Mouse (Mus musculus) CH12.LX (cell line): ENCODE results near the gene Tshr.

Source experiments
- BHLHE40 ChIP-seq: IDR thresholded peaks from 2 replicates; pipeline ENCODE4 v1.6.1; 2011; ENCODE audit warnings: mild to moderate bottlenecking, low read depth, low read length, improper control_type of control experiment
- CTCF ChIP-seq, 2 experiments: IDR thresholded peaks in 1 of 2; conservative IDR thresholded peaks in 1 of 2; 2 replicates each; pipeline ENCODE4 v1.5.1; 2011 to 2012; ENCODE audit warnings: low read depth in 2 of 2, low read length in 2 of 2, improper control_type of control experiment in 1 of 2, inconsistent platforms in 1 of 2, mild to moderate bottlenecking in 1 of 2, moderate library complexity in 1 of 2
- E2F4 ChIP-seq: IDR thresholded peaks from 2 replicates; pipeline ENCODE4 v1.6.1; 2011; ENCODE audit warnings: low read depth, low read length, improper control_type of control experiment; ENCODE audit not compliant: insufficient replicate concordance
- GABPA ChIP-seq: IDR thresholded peaks from 2 replicates; pipeline ENCODE4 v1.6.1; 2012; ENCODE audit warnings: low read depth, low read length, improper control_type of control experiment, inconsistent platforms; ENCODE audit not compliant: insufficient replicate concordance
- JUND ChIP-seq: conservative IDR thresholded peaks from 2 replicates; pipeline ENCODE4 v1.6.1; 2011; ENCODE audit warnings: low read depth, low read length, improper control_type of control experiment
- MYC ChIP-seq: IDR thresholded peaks from 2 replicates; pipeline ENCODE4 v1.6.1; 2011; ENCODE audit warnings: low read depth, mild to moderate bottlenecking, improper control_type of control experiment, low read length
- POLR2A ChIP-seq: IDR thresholded peaks from 2 replicates; pipeline ENCODE4 v1.6.1; 2011; ENCODE audit warnings: low read depth, mild to moderate bottlenecking, improper control_type of control experiment, low read length

DNA sequence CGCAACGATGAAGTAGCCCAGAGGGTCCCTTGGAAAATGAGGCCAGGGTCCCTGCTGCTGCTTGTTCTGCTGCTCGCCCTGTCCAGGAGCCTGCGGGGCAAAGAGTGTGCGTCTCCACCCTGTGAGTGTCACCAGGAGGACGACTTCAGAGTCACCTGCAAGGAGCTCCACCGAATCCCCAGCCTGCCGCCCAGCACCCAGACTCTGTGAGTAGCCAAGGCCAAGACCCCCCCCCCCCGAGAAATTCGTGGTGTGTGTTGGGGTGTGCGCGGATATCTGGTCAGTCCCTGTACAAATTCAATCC is 16.6 kb downstream of the Tshr start:
- TF ChIP-seq POLR2A (no peak), CTCF (conservative IDR thresholded peaks at IDR 0.05 in 1 of 2, IDR thresholded peaks at IDR 0.05 in 1 of 2; ENCODE audit: low read depth in 2 of 2, low read length in 2 of 2) (no peak), E2F4 (no peak), MYC (no peak), GABPA (no peak), JUND (no peak), BHLHE40 (no peak)
